Mouse (Mus musculus) bone marrow, adult 2 months (tissue): ENCODE measurements around the gene Pawr. TPM values are rescaled to one million over a fixed set of nuclear protein-coding genes. Genes with fewer than 3 reads are reported as not detected.

Experiments used
- H3K27ac ChIP-seq: fragments of 200-500 bp; 2 replicates; pipeline ENCODE4 v1.5.1; 2012; ENCODE audit warnings: low read depth, mild to moderate bottlenecking, control low read depth, inconsistent platforms, low read length; ENCODE audit not compliant: control insufficient read depth, poor library complexity, insufficient read depth
- H3K4me1 ChIP-seq: fragments of 200-500 bp; 2 replicates; pipeline ENCODE4 v1.6.1; 2011; ENCODE audit warnings: low read length; ENCODE audit not compliant: control insufficient read depth, insufficient read depth
- H3K4me3 ChIP-seq: fragments of 200-500 bp; replicated peaks from 2 replicates; pipeline ENCODE3; 2011; ENCODE audit warnings: mild to moderate bottlenecking, low read depth, low read length, control low read depth; ENCODE audit not compliant: control insufficient read depth
- CTCF ChIP-seq: fragments of 200-500 bp; IDR thresholded peaks from 2 replicates; pipeline ENCODE4 v1.5.1; 2011; ENCODE audit warnings: low read length, control low read depth; ENCODE audit not compliant: control insufficient read depth, insufficient read depth
- POLR2A ChIP-seq: fragments of 200-500 bp; IDR thresholded peaks from 2 replicates; pipeline ENCODE4 v1.6.1; 2011; ENCODE audit warnings: low read depth, mild to moderate bottlenecking, control low read depth, low read length, borderline replicate concordance; ENCODE audit not compliant: control insufficient read depth
- WGBS: fragments of 180-500 bp; shearing (Covaris S2); methylation state at CpG from one replicate; pipeline ENCODE4 v1.1.7; 2018; 5-methylcytosine and 5-hydroxymethylcytosine counted together
- polyA plus RNA-seq: library from polyadenylated mRNA; stranded (reverse); fragments of >200 nt; gene quantifications from 2 replicates; pipeline ENCODE4 v1.2.4, GENCODE M21; 2011; ENCODE audit warnings: low replicate concordance; ENCODE audit not compliant: missing spikeins, insufficient read depth, insufficient read length

The Pawr gene
- polyA plus RNA-seq, 1 experiment = 6.8 TPM

- 81% methylated on average over 5 of the region's 5 CpGs for WGBS
- Histone ChIP-seq H3K27ac (no peak overlapping the region), H3K4me1 (no peaks in the 10 kb centered on the region), H3K4me3 (no peak overlapping the region)
- TF ChIP-seq POLR2A (no peak), CTCF (no peak)
These were observed 46.6 kb downstream of the Pawr start for GRCm38 (mm10) chr10:108378479-108378878.

GRCm38 (mm10) chr10:108380715-108381114 is 48.8 kb downstream of the Pawr start:
- H3K4me3 ChIP-seq = no peak overlapping the region
- TF ChIP-seq CTCF (no peak), POLR2A (no peak)
- 82% methylated on average over 10 of the region's 10 CpGs for WGBS
- H3K4me1 ChIP-seq = no peaks in the 10 kb centered on the region
- no peak overlapping the region for H3K27ac ChIP-seq

- 85% methylated on average over 9 of the region's 9 CpGs for whole genome bisulfite sequencing
- no peaks in the 10 kb centered on the region for H3K4me1 ChIP-seq
- no peak overlapping the region for H3K27ac ChIP-seq
- no peak overlapping the region for H3K4me3 ChIP-seq
- TF ChIP-seq POLR2A = no peak
These were observed 52.3 kb downstream of the Pawr start for GRCm38 (mm10) chr10:108384153-108384769.

GRCm38 (mm10) chr10:108385480-108385955 is 53.6 kb downstream of the Pawr start:
- no peaks in the 10 kb centered on the region for H3K4me1 ChIP-seq
- no peak overlapping the region for H3K27ac ChIP-seq
- TF ChIP-seq POLR2A (no peak), CTCF (no peak)
- WGBS = 80% methylated on average over 5 of the region's 5 CpGs
- H3K4me3 ChIP-seq = no peak overlapping the region

GRCm38 (mm10) chr10:108388410-108388915 is 56.5 kb downstream of the Pawr start:
- whole genome bisulfite sequencing = 80% methylated on average over 8 of the region's 8 CpGs
- Histone ChIP-seq H3K4me3 (no peak overlapping the region), H3K27ac (no peak overlapping the region), H3K4me1 (no peaks in the 10 kb centered on the region)
- TF ChIP-seq CTCF (no peak), POLR2A (no peak)

- WGBS = 70% methylated on average over 5 of the region's 5 CpGs
- Histone ChIP-seq H3K4me1 (no peaks in the 10 kb centered on the region), H3K4me3 (no peak overlapping the region), H3K27ac (no peak overlapping the region)
- no peak for TF ChIP-seq CTCF
- no peak for TF ChIP-seq POLR2A
These were observed 57.4 kb downstream of the Pawr start for GRCm38 (mm10) chr10:108389178-108389926.

- 34% methylated on average over 4 of the region's 4 CpGs for WGBS
- Histone ChIP-seq H3K4me3 (no peak overlapping the region), H3K4me1 (no peaks in the 10 kb centered on the region), H3K27ac (no peak overlapping the region)
- TF ChIP-seq CTCF (no peak), POLR2A (no peak)
These were observed 58.0 kb downstream of the Pawr start for GRCm38 (mm10) chr10:108389927-108390287.

GRCm38 (mm10) chr10:108391370-108391902 is 59.5 kb downstream of the Pawr start:
- TF ChIP-seq CTCF (no peak), POLR2A (no peak)
- no peak overlapping the region for H3K27ac ChIP-seq
- H3K4me3 ChIP-seq = no peak overlapping the region
- WGBS = 81% methylated on average over 15 of the region's 15 CpGs
- no peaks in the 10 kb centered on the region for H3K4me1 ChIP-seq

- Histone ChIP-seq H3K4me1 (no peaks in the 10 kb centered on the region), H3K4me3 (no peak overlapping the region), H3K27ac (no peak overlapping the region)
- 90% methylated on average over 10 of the region's 10 CpGs for WGBS
- TF ChIP-seq CTCF = no peak
- TF ChIP-seq POLR2A = no peak
These were observed 60.2 kb downstream of the Pawr start for GRCm38 (mm10) chr10:108392151-108392550.
